Mouse (Mus musculus): ENCODE measurements around the gene Trim42. TPM values are rescaled to one million over a fixed set of nuclear protein-coding genes. Genes with fewer than 3 reads are reported as not detected.
A peak's percentile ranks its signal among the peaks of the same experiment; 100 is the strongest.

Trim42 gene
- total and polyA plus RNA-seq, 3 experiments: not detected

GRCm38 (mm10) chr9:97322846-97323245, 46.9 kb downstream of the Trim42 start:
- no peaks in the 10 kb centered on the region for H3K27me3 ChIP-seq (ENCODE audit: control insufficient read depth in 1 of 2, insufficient read depth in 2 of 2, low read length in 2 of 2)
- DNase-seq (ENCODE audit: low read depth, low spot score): peak; percentile 30
- no peak overlapping the region for H3K9ac ChIP-seq (ENCODE audit: control insufficient read depth, low read depth, low read length, poor library complexity, severe bottlenecking)
- TF ChIP-seq USF1 (IDR thresholded peaks at IDR 0.05; ENCODE audit: low read depth, low read length) (no peak), SMC3 (IDR thresholded peaks at IDR 0.05; ENCODE audit: low read depth, low read length) (peak; percentile 56), RAD21 (IDR thresholded peaks at IDR 0.05; ENCODE audit: low read depth, low read length) (peak; percentile 40), CTCF (IDR thresholded peaks at IDR 0.05 in 2 of 3, conservative IDR thresholded peaks at IDR 0.05 in 1 of 3; ENCODE audit: control insufficient read depth in 1 of 3, insufficient read depth in 1 of 3, low read depth in 2 of 3, low read length in 3 of 3, poor library complexity in 1 of 3, severe bottlenecking in 1 of 3) (peak in 2 of 3 experiments; percentile 38 to 54; a peak in 3 of 6 replicates)
- no peak overlapping the region for H3K4me3 ChIP-seq (ENCODE audit: control insufficient read depth in 1 of 2, insufficient read depth in 1 of 2, low read depth in 2 of 2, low read length in 2 of 2)
- H3K79me2 ChIP-seq (ENCODE audit: control insufficient read depth, insufficient read depth, low read length, poor library complexity): no peaks in the 10 kb centered on the region
- no peaks in the 10 kb centered on the region for H3K36me3 ChIP-seq (ENCODE audit: control insufficient read depth in 1 of 2, insufficient read depth in 2 of 2, low read length in 2 of 2)
- no peak overlapping the region for H3K27ac ChIP-seq (ENCODE audit: control insufficient read depth, low read depth, low read length)
- no peaks in the 10 kb centered on the region for H3K4me1 ChIP-seq (ENCODE audit: control insufficient read depth in 1 of 2, insufficient read depth in 2 of 2, low read length in 2 of 2)
- H3K9me3 ChIP-seq (replicated peaks; ENCODE audit: insufficient read depth, low read length): no peaks in the 10 kb centered on the region

GRCm38 (mm10) chr9:97322120-97322519, 47.6 kb downstream of the Trim42 start:
- H3K79me2 ChIP-seq (ENCODE audit: control insufficient read depth, insufficient read depth, low read length, poor library complexity): no peaks in the 10 kb centered on the region

GRCm38 (mm10) chr9:97315421-97316055, 54.2 kb downstream of the Trim42 start:
- H3K27me3 ChIP-seq (ENCODE audit: control insufficient read depth in 1 of 2, insufficient read depth in 2 of 2, low read length in 2 of 2): no peaks in the 10 kb centered on the region
- TF ChIP-seq E2F4 (IDR thresholded peaks at IDR 0.05; ENCODE audit: borderline replicate concordance, low read depth, low read length) (no peak), CTCF (IDR thresholded peaks at IDR 0.05 in 2 of 3, conservative IDR thresholded peaks at IDR 0.05 in 1 of 3; ENCODE audit: control insufficient read depth in 1 of 3, insufficient read depth in 1 of 3, low read depth in 2 of 3, low read length in 3 of 3, poor library complexity in 1 of 3, severe bottlenecking in 1 of 3) (peak in 2 of 3 experiments; percentile 8 to 35; a peak in 4 of 6 replicates)
- no peaks in the 10 kb centered on the region for H3K36me3 ChIP-seq (ENCODE audit: control insufficient read depth in 1 of 2, insufficient read depth in 2 of 2, low read length in 2 of 2)
- H3K9ac ChIP-seq (ENCODE audit: control insufficient read depth, low read depth, low read length, poor library complexity, severe bottlenecking): no peak overlapping the region
- no peaks in the 10 kb centered on the region for H3K4me1 ChIP-seq (ENCODE audit: control insufficient read depth in 1 of 2, insufficient read depth in 2 of 2, low read length in 2 of 2)
- no peak overlapping the region for H3K4me3 ChIP-seq (ENCODE audit: control insufficient read depth in 1 of 2, insufficient read depth in 1 of 2, low read depth in 2 of 2, low read length in 2 of 2)
- H3K9me3 ChIP-seq (replicated peaks; ENCODE audit: insufficient read depth, low read length): no peaks in the 10 kb centered on the region
- no peak for DNase-seq (ENCODE audit: low read depth, low spot score)
- no peak overlapping the region for H3K27ac ChIP-seq (ENCODE audit: control insufficient read depth, low read depth, low read length)
- no peaks in the 10 kb centered on the region for H3K79me2 ChIP-seq (ENCODE audit: control insufficient read depth, insufficient read depth, low read length, poor library complexity)

More at GRCm38 (mm10) chr9:97322120-97322519, 47.6 kb downstream of the Trim42 start:
- no peak for DNase-seq (ENCODE audit: low read depth, low spot score)
- H3K4me1 ChIP-seq (ENCODE audit: control insufficient read depth in 1 of 2, insufficient read depth in 2 of 2, low read length in 2 of 2): no peaks in the 10 kb centered on the region
- H3K27ac ChIP-seq (ENCODE audit: control insufficient read depth, low read depth, low read length): no peak overlapping the region
- no peaks in the 10 kb centered on the region for H3K27me3 ChIP-seq (ENCODE audit: control insufficient read depth in 1 of 2, insufficient read depth in 2 of 2, low read length in 2 of 2)
- no peaks in the 10 kb centered on the region for H3K36me3 ChIP-seq (ENCODE audit: control insufficient read depth in 1 of 2, insufficient read depth in 2 of 2, low read length in 2 of 2)
- no peaks in the 10 kb centered on the region for H3K9me3 ChIP-seq (replicated peaks; ENCODE audit: insufficient read depth, low read length)
- H3K9ac ChIP-seq (ENCODE audit: control insufficient read depth, low read depth, low read length, poor library complexity, severe bottlenecking): no peak overlapping the region
- no peak overlapping the region for H3K4me3 ChIP-seq (ENCODE audit: control insufficient read depth in 1 of 2, insufficient read depth in 1 of 2, low read depth in 2 of 2, low read length in 2 of 2)
- TF ChIP-seq NRF1 (IDR thresholded peaks at IDR 0.05; ENCODE audit: insufficient read depth, low read depth, low read length, poor library complexity, severe bottlenecking) (no peak), NELFE (IDR thresholded peaks at IDR 0.05; ENCODE audit: low read depth, low read length) (no peak), ZMIZ1 (IDR thresholded peaks at IDR 0.05; ENCODE audit: low read depth, low read length) (no peak), RAD21 (IDR thresholded peaks at IDR 0.05; ENCODE audit: low read depth, low read length) (no peak)

All from MEL (cell line).